Mouse (Mus musculus): ENCODE measurements around the gene Atp6v1a. TPM values are rescaled to one million over a fixed set of nuclear protein-coding genes. Genes with fewer than 3 reads are reported as not detected.

The Atp6v1a gene
- total and polyA plus RNA-seq, 3 experiments, result 75.0 to 104 (median 78.5) TPM

- peaks cover 2 to 21% of the 10 kb centered on the region in 2 experiments; a peak in 2 of 4 replicates for H3K4me1 ChIP-seq (ENCODE audit: control insufficient read depth in 1 of 2, insufficient read depth in 2 of 2)
- H3K4me2 ChIP-seq (ENCODE audit: insufficient read depth, low read depth, poor library complexity, severe bottlenecking), result no peak overlapping the region
- H3K9ac ChIP-seq (ENCODE audit: insufficient read depth, low read depth), result no peak overlapping the region
- peaks cover 3 to 25% of the 10 kb centered on the region in 2 experiments for H3K36me3 ChIP-seq (replicated peaks in 1 of 2; ENCODE audit: control insufficient read depth in 1 of 2, insufficient read depth in 1 of 2, low read length in 1 of 2)
- H3K4me3 ChIP-seq (replicated peaks in 1 of 3; ENCODE audit: low read depth in 2 of 3, low read length in 2 of 3, poor library complexity in 1 of 3), result no peak overlapping the region
- dilution Hi-C loops (cut with MboI; ENCODE audit: extremely low pct_ligation_motif_present, extremely low pct_unique_long_range_greater_than_20kb, low sequenced_read_pairs) (no loop called here), in situ Hi-C loops (cut with MboI; ENCODE audit: low pct_ligation_motif_present, low pct_unique_long_range_greater_than_20kb, low sequenced_read_pairs) (no loop called here)
- H3K9me3 ChIP-seq (replicated peaks; ENCODE audit: low read length), result no peaks in the 10 kb centered on the region
- no peak overlapping the region for H3K27ac ChIP-seq (ENCODE audit: insufficient read depth, low read depth)
- no peak for DNase-seq (ENCODE audit: extremely low read depth)
- TF ChIP-seq MEF2A (IDR thresholded peaks at IDR 0.05; ENCODE audit: borderline replicate concordance, low read depth, low read length), result no peak
- peaks cover 7% of the 10 kb centered on the region; the same call in 1 of the 2 replicates for H3K79me2 ChIP-seq (replicated peaks; ENCODE audit: control insufficient read depth, extremely low read depth, insufficient read depth, poor library complexity, severe bottlenecking)
- H3K27me3 ChIP-seq (replicated peaks), result no peaks in the 10 kb centered on the region
Measured at GRCm38 (mm10) chr16:44123786-44124185, 15.7 kb downstream of the Atp6v1a start.

GRCm38 (mm10) chr16:44122982-44123725 is 16.4 kb downstream of the Atp6v1a start:
- peaks cover 2 to 21% of the 10 kb centered on the region in 2 experiments; a peak in 2 of 4 replicates for H3K4me1 ChIP-seq (ENCODE audit: control insufficient read depth in 1 of 2, insufficient read depth in 2 of 2)
- H3K4me2 ChIP-seq (ENCODE audit: insufficient read depth, low read depth, poor library complexity, severe bottlenecking), result no peak overlapping the region
- no peaks in the 10 kb centered on the region for H3K9me3 ChIP-seq (replicated peaks; ENCODE audit: low read length)
- H3K27me3 ChIP-seq (replicated peaks), result no peaks in the 10 kb centered on the region
- H3K4me3 ChIP-seq (replicated peaks in 1 of 3; ENCODE audit: low read depth in 2 of 3, low read length in 2 of 3, poor library complexity in 1 of 3), result no peak overlapping the region
- TF ChIP-seq TCF12 (IDR thresholded peaks at IDR 0.05; ENCODE audit: low read depth, low read length) (no peak), ZNF384 (IDR thresholded peaks at IDR 0.05; ENCODE audit: low read depth, low read length) (peak; percentile 15; the same call in 1 of the 2 replicates), MAFK (IDR thresholded peaks at IDR 0.05; ENCODE audit: insufficient replicate concordance, low read length) (no peak), MAX (IDR thresholded peaks at IDR 0.05; ENCODE audit: low read length) (no peak), ZMIZ1 (IDR thresholded peaks at IDR 0.05; ENCODE audit: low read depth, low read length) (no peak), EP300 (IDR thresholded peaks at IDR 0.05; ENCODE audit: low read length) (no peak), JUND (conservative IDR thresholded peaks at IDR 0.05; ENCODE audit: low read depth, low read length) (no peak), POLR2A (IDR thresholded peaks at IDR 0.05; ENCODE audit: low read depth, low read length) (no peak)
- no peak for DNase-seq (ENCODE audit: extremely low read depth)
- H3K9ac ChIP-seq (ENCODE audit: insufficient read depth, low read depth), result no peak overlapping the region
- no peak overlapping the region for H3K27ac ChIP-seq (ENCODE audit: insufficient read depth, low read depth)
- peaks cover 7% of the 10 kb centered on the region; the same call in 1 of the 2 replicates for H3K79me2 ChIP-seq (replicated peaks; ENCODE audit: control insufficient read depth, extremely low read depth, insufficient read depth, poor library complexity, severe bottlenecking)
- in situ Hi-C loops (cut with MboI; ENCODE audit: low pct_ligation_motif_present, low pct_unique_long_range_greater_than_20kb, low sequenced_read_pairs) (no loop called here), dilution Hi-C loops (cut with MboI; ENCODE audit: extremely low pct_ligation_motif_present, extremely low pct_unique_long_range_greater_than_20kb, low sequenced_read_pairs) (no loop called here)
- H3K36me3 ChIP-seq (replicated peaks in 1 of 2; ENCODE audit: control insufficient read depth in 1 of 2, insufficient read depth in 1 of 2, low read length in 1 of 2), result peaks cover 3 to 28% of the 10 kb centered on the region in 2 experiments

- in situ Hi-C loops (cut with MboI; ENCODE audit: low pct_ligation_motif_present, low pct_unique_long_range_greater_than_20kb, low sequenced_read_pairs) (no loop called here), dilution Hi-C loops (cut with MboI; ENCODE audit: extremely low pct_ligation_motif_present, extremely low pct_unique_long_range_greater_than_20kb, low sequenced_read_pairs) (no loop called here)
- DNase-seq (ENCODE audit: extremely low read depth), result no peak
- H3K27ac ChIP-seq (ENCODE audit: insufficient read depth, low read depth), result no peak overlapping the region
- H3K79me2 ChIP-seq (replicated peaks; ENCODE audit: control insufficient read depth, extremely low read depth, insufficient read depth, poor library complexity, severe bottlenecking), result peaks cover 7% of the 10 kb centered on the region; the same call in 1 of the 2 replicates
- no peak overlapping the region for H3K4me3 ChIP-seq (replicated peaks in 1 of 3; ENCODE audit: low read depth in 2 of 3, low read length in 2 of 3, poor library complexity in 1 of 3)
- no peak overlapping the region for H3K4me2 ChIP-seq (ENCODE audit: insufficient read depth, low read depth, poor library complexity, severe bottlenecking)
- H3K9me3 ChIP-seq (replicated peaks; ENCODE audit: low read length), result no peaks in the 10 kb centered on the region
- no peak overlapping the region for H3K9ac ChIP-seq (ENCODE audit: insufficient read depth, low read depth)
- no peak for TF ChIP-seq NELFE (IDR thresholded peaks at IDR 0.05; ENCODE audit: low read depth, low read length)
- no peak for TF ChIP-seq RAD21 (IDR thresholded peaks at IDR 0.05; ENCODE audit: low read depth, low read length)
- no peak for TF ChIP-seq MAFK (IDR thresholded peaks at IDR 0.05; ENCODE audit: insufficient replicate concordance, low read length)
- no peak for TF ChIP-seq MEF2A (IDR thresholded peaks at IDR 0.05; ENCODE audit: borderline replicate concordance, low read depth, low read length)
- TF ChIP-seq SMC3 (IDR thresholded peaks at IDR 0.05; ENCODE audit: low read depth, low read length), result no peak
- no peak for TF ChIP-seq ZC3H11A (IDR thresholded peaks at IDR 0.05; ENCODE audit: low read depth, low read length)
- no peak for TF ChIP-seq MAX (IDR thresholded peaks at IDR 0.05; ENCODE audit: low read length)
- TF ChIP-seq USF1 (IDR thresholded peaks at IDR 0.05; ENCODE audit: low read depth, low read length), result no peak
- no peak for TF ChIP-seq EP300 (IDR thresholded peaks at IDR 0.05; ENCODE audit: low read length)
- no peak for TF ChIP-seq HCFC1 (IDR thresholded peaks at IDR 0.05; ENCODE audit: low read depth, low read length)
- TF ChIP-seq MYC (IDR thresholded peaks at IDR 0.05; ENCODE audit: low read depth, low read length), result no peak
- TF ChIP-seq ETS1 (conservative IDR thresholded peaks at IDR 0.05; ENCODE audit: low read depth, low read length), result no peak
- no peak for TF ChIP-seq JUND (conservative IDR thresholded peaks at IDR 0.05; ENCODE audit: low read depth, low read length)
- no peak for TF ChIP-seq SIN3A (IDR thresholded peaks at IDR 0.05; ENCODE audit: low read length)
- no peak for TF ChIP-seq POLR2A (IDR thresholded peaks at IDR 0.05; ENCODE audit: low read depth, low read length)
- TF ChIP-seq E2F4 (IDR thresholded peaks at IDR 0.05; ENCODE audit: insufficient replicate concordance, low read depth, low read length), result no peak
- TF ChIP-seq NRF1 (IDR thresholded peaks at IDR 0.05; ENCODE audit: low read depth, low read length), result no peak
- peaks cover 3 to 30% of the 10 kb centered on the region in 2 experiments for H3K36me3 ChIP-seq (replicated peaks in 1 of 2; ENCODE audit: control insufficient read depth in 1 of 2, insufficient read depth in 1 of 2, low read length in 1 of 2)
- peaks cover 2 to 19% of the 10 kb centered on the region in 2 experiments; a peak in 2 of 4 replicates for H3K4me1 ChIP-seq (ENCODE audit: control insufficient read depth in 1 of 2, insufficient read depth in 2 of 2)
- H3K27me3 ChIP-seq (replicated peaks), result no peaks in the 10 kb centered on the region
Measured at GRCm38 (mm10) chr16:44122574-44122973, 16.9 kb downstream of the Atp6v1a start.
